Mouse (Mus musculus) hindbrain, embryonic 15.5 days (tissue): Measurements from ENCODE around the gene Slc16a12. TPM values are rescaled to one million over a fixed set of nuclear protein-coding genes. Genes with fewer than 3 reads are reported as not detected.
A peak's percentile ranks its signal among the peaks of the same experiment; 100 is the strongest.

Experiments used
- ATAC-seq: fragments of 200-750 bp; cut with Nextera tagmentation; 2 replicates; pipeline ENCODE4 v1.8.0; 2017; ENCODE audit warnings: low read depth, moderate number of reproducible peaks, moderate TSS enrichment; ENCODE audit not compliant: low FRiP score
- H3K27ac ChIP-seq: fragments of 300-500 bp; sonication (generic); replicated peaks from 2 replicates; pipeline ENCODE4 v1.5.1; 2015; ENCODE audit warnings: mild to moderate bottlenecking, inconsistent platforms
- H3K27me3 ChIP-seq: fragments of 300-500 bp; sonication (generic); 2 replicates; pipeline ENCODE4 v1.6.1; 2015; ENCODE audit warnings: control low read depth, inconsistent platforms
- H3K36me3 ChIP-seq: fragments of 300-500 bp; sonication (generic); 2 replicates; pipeline ENCODE4 v1.6.1; 2015; ENCODE audit warnings: control low read depth, inconsistent platforms
- H3K4me1 ChIP-seq: fragments of 300-500 bp; sonication (generic); replicated peaks from 2 replicates; pipeline ENCODE4 v1.6.1; 2015; ENCODE audit warnings: control low read depth, inconsistent platforms
- H3K4me2 ChIP-seq: fragments of 300-500 bp; sonication (generic); 2 replicates; pipeline ENCODE4 v1.6.1; 2015; ENCODE audit warnings: moderate library complexity, mild to moderate bottlenecking, inconsistent platforms
- H3K4me3 ChIP-seq: fragments of 300-500 bp; sonication (generic); 2 replicates; pipeline ENCODE4 v1.5.1; 2015; ENCODE audit warnings: mild to moderate bottlenecking, inconsistent platforms
- H3K9ac ChIP-seq: fragments of 300-500 bp; sonication (generic); 2 replicates; pipeline ENCODE4 v1.6.1; 2015; ENCODE audit warnings: inconsistent platforms
- H3K9me3 ChIP-seq: fragments of 300-500 bp; sonication (generic); 2 replicates; pipeline ENCODE4 v1.6.1; 2016; ENCODE audit warnings: control low read depth, inconsistent platforms
- WGBS: fragments of 180-500 bp; shearing (Covaris S2); methylation state at CpG from one replicate; pipeline ENCODE4 v1.1.7; 2015; 5-methylcytosine and 5-hydroxymethylcytosine counted together
- polyA plus RNA-seq: library from polyadenylated mRNA; unstranded; fragments of >200 nt; fragmentation: Nextera tagmentation; extraction: Ambion mirVana; gene quantifications from 2 replicates; pipeline ENCODE4 v1.2.1, GENCODE M21; 2015

The Slc16a12 gene
- 2.7 and 2.8 TPM in 2 replicates for polyA plus RNA-seq

DNA sequence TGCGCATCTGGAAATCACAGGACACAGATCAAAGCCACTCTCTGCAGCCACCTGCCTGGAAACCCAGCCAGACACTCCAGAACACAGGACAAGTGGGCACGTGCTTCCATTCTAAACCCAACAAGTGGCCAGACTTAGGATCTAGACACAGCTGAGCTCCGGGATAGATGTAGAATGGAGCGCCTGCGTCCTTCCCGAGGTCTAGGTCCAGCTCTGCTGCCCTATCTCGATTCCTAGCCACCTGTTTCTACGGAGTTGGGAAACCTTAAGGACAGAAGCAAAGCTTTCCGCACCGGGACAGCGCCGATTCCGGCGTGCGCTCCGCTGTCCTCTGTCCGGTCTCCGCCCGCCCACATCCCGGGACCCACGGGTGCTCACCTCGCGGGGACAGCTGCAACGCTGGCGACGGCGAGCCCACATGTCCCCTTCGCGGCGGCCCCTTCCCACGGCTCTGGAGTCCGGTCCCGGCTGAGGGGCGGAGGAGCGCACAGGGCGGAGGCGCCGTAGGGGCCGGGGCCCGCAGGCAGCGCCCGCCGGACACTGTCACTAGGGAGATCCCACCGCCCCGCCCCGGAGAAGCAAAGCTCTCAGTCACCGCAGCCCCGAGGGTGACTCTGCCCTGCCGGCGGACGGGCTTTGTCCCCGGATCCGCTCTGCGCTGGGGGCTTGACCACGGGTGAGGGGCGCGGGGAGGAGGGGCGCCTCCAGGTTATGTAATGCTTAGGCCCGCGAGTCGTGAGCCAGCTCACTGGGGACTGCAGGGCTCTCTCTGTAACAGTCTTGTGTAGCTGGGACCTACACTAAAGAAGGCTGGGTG lies at the start of gene Slc16a12:
Gene Slc16a12 (minus strand): TSS at position 602 of the 817 bp plus-strand sequence.
- H3K4me3 ChIP-seq = peak within 1 kb of the TSS; percentile 65
- no peaks in the 10 kb centered on the region for H3K36me3 ChIP-seq
- peak within 1 kb of the TSS; percentile 56 for H3K27ac ChIP-seq
- H3K4me2 ChIP-seq = peak within 1 kb of the TSS; percentile 100
- peaks cover 14% of the 10 kb centered on the region for H3K27me3 ChIP-seq
- WGBS = under 1% methylated on average over 59 of the region's 61 CpGs
- H3K9ac ChIP-seq = peak within 1 kb of the TSS; percentile 61
- H3K4me1 ChIP-seq = peaks cover 12% of the 10 kb centered on the region
- peak; percentile 82 for ATAC-seq
- no peaks in the 10 kb centered on the region for H3K9me3 ChIP-seq

DNA sequence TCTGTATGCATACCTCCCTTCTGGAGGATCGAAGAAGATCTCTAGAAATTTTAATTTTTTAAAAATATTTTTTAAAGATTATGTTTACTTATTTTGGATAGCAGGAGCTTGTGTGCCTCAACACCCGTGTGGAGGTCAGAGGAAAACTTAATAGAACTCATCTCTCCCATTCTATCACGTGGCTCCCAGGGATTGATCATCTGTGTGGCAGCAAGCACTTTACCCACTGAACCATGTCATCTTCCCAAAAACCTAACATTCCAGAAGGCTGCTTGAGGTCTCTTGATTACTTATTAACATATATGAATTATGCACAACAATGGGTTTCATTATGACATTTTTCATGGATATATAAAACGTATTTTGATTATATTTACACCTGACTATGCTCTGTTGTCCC lies 49.3 kb upstream of the Slc16a12 start:
- ATAC-seq = no peak
- no peaks in the 10 kb centered on the region for H3K9me3 ChIP-seq
- 77% methylated on average over 4 of the region's 4 CpGs for WGBS
- H3K9ac ChIP-seq = no peak overlapping the region
- H3K4me3 ChIP-seq = no peak overlapping the region
- no peak overlapping the region for H3K27ac ChIP-seq
- no peak overlapping the region for H3K4me2 ChIP-seq
- no peaks in the 10 kb centered on the region for H3K27me3 ChIP-seq
- H3K36me3 ChIP-seq = no peaks in the 10 kb centered on the region
- no peaks in the 10 kb centered on the region for H3K4me1 ChIP-seq

DNA sequence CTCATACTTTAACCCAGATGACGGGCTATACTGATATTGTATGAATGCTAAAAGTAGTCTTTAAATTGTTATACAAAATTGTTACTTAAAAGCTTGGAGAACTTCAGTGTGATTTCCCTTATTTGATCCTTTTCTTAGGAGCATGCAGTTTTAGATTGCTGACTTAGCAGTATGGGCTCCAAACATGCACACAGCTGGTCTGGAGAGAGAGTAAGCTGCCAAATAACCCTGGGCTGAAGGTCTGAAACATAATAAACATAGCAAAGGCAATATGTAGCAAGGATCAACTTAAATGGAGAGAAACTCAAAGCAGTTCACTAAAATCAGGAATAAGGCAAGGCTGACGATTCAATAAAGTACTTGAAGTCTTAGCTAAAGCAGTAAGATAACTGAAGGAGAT lies 35.4 kb upstream of the Slc16a12 start:
- Histone ChIP-seq H3K27me3 (no peaks in the 10 kb centered on the region), H3K27ac (no peak overlapping the region), H3K36me3 (no peaks in the 10 kb centered on the region), H3K9ac (no peak overlapping the region), H3K4me3 (no peak overlapping the region), H3K4me1 (no peaks in the 10 kb centered on the region), H3K4me2 (no peak overlapping the region), H3K9me3 (no peaks in the 10 kb centered on the region)
- WGBS = 89% methylated on average over 2 of the region's 2 CpGs
- no peak for ATAC-seq

DNA sequence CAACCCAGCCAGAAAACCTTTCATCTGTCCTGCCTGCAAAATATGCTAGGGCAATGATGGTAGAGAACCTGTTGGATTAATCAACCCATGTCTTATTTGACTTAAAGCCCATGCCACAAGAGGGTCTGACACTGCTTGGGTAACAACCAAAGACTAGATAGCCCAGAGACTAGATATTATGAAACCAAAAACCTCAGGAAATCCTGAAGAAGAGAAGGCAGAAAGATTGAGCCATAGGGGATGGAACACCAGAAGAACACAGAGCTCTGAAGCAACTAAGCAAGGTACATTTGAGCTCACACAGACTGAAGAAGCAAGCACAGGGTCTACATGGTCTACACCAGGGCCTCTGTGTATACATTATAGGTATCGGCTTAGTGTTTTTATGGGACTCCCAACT lies 31.9 kb upstream of the Slc16a12 start:
- Histone ChIP-seq H3K4me3 (no peak overlapping the region), H3K27ac (no peak overlapping the region), H3K4me1 (no peaks in the 10 kb centered on the region), H3K4me2 (no peak overlapping the region), H3K27me3 (no peaks in the 10 kb centered on the region), H3K36me3 (no peaks in the 10 kb centered on the region), H3K9me3 (no peaks in the 10 kb centered on the region), H3K9ac (no peak overlapping the region)
- WGBS = 100% methylated on average over 1 of the region's 1 CpGs
- no peak for ATAC-seq

DNA sequence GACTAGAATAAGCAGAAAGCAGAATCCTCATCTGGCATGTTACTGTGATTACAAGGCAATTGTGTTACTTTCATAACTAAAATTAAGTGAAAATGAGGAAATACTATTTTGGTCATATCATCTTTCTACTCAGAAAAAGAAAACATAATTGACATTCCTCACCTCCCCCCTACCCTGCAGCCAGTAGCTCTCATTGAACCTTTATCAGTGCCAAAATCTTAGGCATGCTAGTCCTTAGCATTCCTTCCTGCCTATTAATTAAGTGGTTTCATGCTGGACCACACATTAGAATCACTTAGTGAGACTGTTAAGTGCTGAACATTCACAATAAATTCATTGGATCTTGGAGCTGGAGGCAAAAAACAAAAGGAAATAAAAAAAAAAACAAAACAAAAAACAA lies 31.0 kb upstream of the Slc16a12 start:
- Histone ChIP-seq H3K27ac (no peak overlapping the region), H3K36me3 (no peaks in the 10 kb centered on the region), H3K4me3 (no peak overlapping the region), H3K4me1 (no peaks in the 10 kb centered on the region), H3K27me3 (no peaks in the 10 kb centered on the region), H3K4me2 (no peak overlapping the region), H3K9me3 (no peaks in the 10 kb centered on the region), H3K9ac (no peak overlapping the region)
- ATAC-seq = no peak

DNA sequence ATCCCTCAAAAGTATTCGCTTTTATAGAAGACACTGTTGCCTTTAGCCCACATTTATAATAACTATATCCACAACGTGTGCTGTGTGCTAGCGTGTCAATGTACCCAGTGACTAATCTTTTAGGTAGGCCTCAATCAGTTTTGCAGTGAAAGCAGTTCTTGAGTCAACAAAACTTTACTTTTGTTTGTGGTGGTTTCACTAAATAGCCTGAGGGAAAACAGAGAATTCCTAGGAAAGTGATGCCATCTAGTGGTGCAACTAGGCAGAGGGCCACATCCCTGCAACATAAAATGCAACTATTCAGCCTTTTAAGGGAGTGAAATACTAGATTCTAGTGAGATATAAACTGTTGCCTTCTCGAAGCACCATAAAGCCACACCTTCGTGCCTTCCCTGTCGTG lies 25.7 kb upstream of the Slc16a12 start:
- no peak for ATAC-seq
- H3K4me1 ChIP-seq = no peaks in the 10 kb centered on the region
- no peak overlapping the region for H3K4me3 ChIP-seq
- H3K27ac ChIP-seq = no peak overlapping the region
- no peak overlapping the region for H3K9ac ChIP-seq
- H3K27me3 ChIP-seq = no peaks in the 10 kb centered on the region
- no peaks in the 10 kb centered on the region for H3K36me3 ChIP-seq
- WGBS = 32% methylated on average over 6 of the region's 6 CpGs
- H3K4me2 ChIP-seq = no peak overlapping the region
- H3K9me3 ChIP-seq = no peaks in the 10 kb centered on the region

DNA sequence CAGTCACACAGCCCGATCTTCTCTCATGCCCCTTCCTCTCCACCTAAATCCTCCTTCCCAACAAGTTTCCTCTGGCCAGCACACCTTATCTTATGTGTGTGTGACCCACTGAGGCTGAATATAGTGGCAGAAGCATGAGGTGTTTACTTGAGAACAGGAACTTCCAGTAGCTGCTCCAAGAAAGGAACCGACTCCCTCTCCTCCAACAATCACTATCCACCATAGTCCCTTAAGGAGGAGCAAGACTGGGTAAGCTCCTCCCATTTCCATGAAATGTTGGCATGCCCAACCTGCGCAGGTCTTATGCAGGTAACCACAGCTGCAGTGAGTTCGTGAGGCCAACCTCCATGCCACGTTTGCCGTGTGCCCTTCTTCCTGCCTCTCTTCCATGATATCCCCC lies 23.7 kb upstream of the Slc16a12 start:
- no peaks in the 10 kb centered on the region for H3K9me3 ChIP-seq
- no peaks in the 10 kb centered on the region for H3K36me3 ChIP-seq
- no peak for ATAC-seq
- no peak overlapping the region for H3K4me2 ChIP-seq
- no peak overlapping the region for H3K9ac ChIP-seq
- no peak overlapping the region for H3K27ac ChIP-seq
- H3K4me3 ChIP-seq = no peak overlapping the region
- WGBS = 93% methylated on average over 6 of the region's 6 CpGs
- no peaks in the 10 kb centered on the region for H3K4me1 ChIP-seq
- H3K27me3 ChIP-seq = no peaks in the 10 kb centered on the region

DNA sequence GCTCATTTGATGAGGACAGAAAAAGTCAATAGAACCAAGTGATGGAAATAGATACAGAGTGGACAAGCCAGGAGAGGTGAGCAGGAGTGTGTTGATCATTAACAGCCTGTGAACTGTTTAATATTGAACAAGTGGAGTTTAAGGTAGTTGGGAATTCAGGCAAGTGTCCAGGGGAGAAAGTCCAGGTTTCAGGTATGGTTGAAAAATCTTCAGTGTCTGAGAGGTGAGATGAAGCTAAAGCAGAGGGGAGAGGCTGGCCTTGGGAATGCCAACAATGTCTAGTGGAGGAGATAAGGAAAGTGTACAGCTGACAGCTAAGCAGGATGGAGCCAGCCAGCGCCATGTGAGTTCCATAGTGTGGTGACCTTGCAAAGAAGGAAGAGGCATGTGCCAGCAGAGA lies 11.7 kb upstream of the Slc16a12 start:
- ATAC-seq = no peak
- Histone ChIP-seq H3K4me1 (no peaks in the 10 kb centered on the region), H3K9ac (no peak overlapping the region), H3K4me3 (no peak overlapping the region), H3K9me3 (no peaks in the 10 kb centered on the region), H3K27ac (no peak overlapping the region), H3K4me2 (no peak overlapping the region), H3K36me3 (no peaks in the 10 kb centered on the region), H3K27me3 (no peaks in the 10 kb centered on the region)
- WGBS = 90% methylated on average over 1 of the region's 1 CpGs

DNA sequence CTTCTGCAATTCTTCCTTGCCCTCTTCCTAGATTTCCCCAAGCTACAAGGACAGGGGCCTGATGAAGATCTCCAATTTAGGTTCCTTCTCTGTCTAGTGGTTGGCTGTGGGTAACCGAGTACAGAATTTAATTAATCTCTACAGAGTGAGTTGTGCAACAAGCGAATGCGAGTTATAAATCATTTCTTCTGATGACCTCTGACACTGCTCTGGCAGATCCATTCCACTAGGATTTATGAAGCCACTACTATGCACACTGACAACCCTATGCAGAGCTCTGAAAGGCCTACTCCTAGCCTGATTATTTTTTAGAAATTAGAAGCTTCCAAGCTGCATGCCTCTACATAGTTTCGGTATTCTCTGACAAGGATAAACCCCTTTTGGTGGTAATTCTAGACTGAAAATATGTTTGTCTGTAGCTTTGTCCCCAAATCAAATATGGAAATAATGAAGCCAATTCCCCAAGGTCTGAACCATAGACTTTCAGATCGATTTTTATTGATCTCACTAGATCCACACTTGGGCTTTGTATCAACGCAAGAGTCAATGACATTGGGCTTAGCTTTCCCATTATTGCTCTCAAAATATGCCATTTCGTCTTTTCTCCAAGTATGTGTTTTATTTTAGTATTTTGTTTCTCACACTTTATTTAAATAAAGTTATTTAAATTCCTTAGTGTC lies 9.6 kb upstream of the Slc16a12 start:
- H3K4me3 ChIP-seq = no peak overlapping the region
- 89% methylated on average over 7 of the region's 7 CpGs for WGBS
- H3K4me1 ChIP-seq = no peaks in the 10 kb centered on the region
- H3K27me3 ChIP-seq = no peaks in the 10 kb centered on the region
- no peak for ATAC-seq
- H3K9me3 ChIP-seq = no peaks in the 10 kb centered on the region
- H3K27ac ChIP-seq = no peak overlapping the region
- H3K36me3 ChIP-seq = no peaks in the 10 kb centered on the region
- no peak overlapping the region for H3K4me2 ChIP-seq
- no peak overlapping the region for H3K9ac ChIP-seq

DNA sequence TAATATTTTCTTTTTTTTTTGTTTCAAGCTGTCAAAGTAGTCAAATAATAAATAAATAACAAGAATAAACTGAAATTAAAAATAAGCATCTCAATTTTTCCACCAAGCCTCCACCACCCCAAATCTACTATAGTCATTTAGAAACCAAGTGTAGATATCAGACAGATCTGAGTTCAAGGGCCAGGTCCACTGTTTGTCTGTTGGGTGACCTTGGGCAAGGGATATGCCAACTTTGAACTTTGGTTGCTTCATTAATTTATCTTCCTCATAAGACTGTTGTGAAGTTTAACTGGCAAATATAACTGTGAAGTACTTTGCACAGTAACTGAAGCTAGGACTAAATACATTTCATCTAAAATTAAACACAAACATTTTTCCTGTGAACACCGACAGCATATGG lies 8.6 kb upstream of the Slc16a12 start:
- H3K9me3 ChIP-seq = no peaks in the 10 kb centered on the region
- H3K4me2 ChIP-seq = no peak overlapping the region
- no peaks in the 10 kb centered on the region for H3K27me3 ChIP-seq
- ATAC-seq = no peak
- H3K9ac ChIP-seq = no peak overlapping the region
- H3K4me3 ChIP-seq = no peak overlapping the region
- 83% methylated on average over 1 of the region's 1 CpGs for WGBS
- H3K36me3 ChIP-seq = no peaks in the 10 kb centered on the region
- H3K4me1 ChIP-seq = no peaks in the 10 kb centered on the region
- no peak overlapping the region for H3K27ac ChIP-seq

DNA sequence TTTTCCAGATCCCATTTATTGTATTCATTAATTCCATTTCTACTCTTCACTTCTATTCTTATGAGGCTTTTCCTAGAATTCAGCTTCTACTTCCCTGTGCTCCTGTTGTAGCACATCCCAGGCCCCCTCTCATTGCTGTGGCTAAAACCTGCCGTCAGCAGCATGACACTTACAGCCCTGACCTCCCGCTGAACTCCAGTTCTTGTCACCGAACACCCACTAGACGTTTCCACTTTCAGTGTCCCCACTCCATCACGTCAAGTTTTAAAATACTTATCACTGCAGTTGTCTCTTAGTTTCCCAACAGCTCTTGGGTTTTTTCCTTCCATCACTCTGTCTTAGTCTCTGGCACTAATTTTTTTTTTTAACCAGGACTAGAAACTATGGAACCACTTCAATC lies 6.2 kb upstream of the Slc16a12 start:
- no peak for ATAC-seq
- H3K36me3 ChIP-seq = no peaks in the 10 kb centered on the region
- H3K4me3 ChIP-seq = no peak overlapping the region
- H3K27ac ChIP-seq = no peak overlapping the region
- 70% methylated on average over 5 of the region's 5 CpGs for WGBS
- no peak overlapping the region for H3K4me2 ChIP-seq
- H3K9ac ChIP-seq = no peak overlapping the region
- no peaks in the 10 kb centered on the region for H3K4me1 ChIP-seq
- H3K9me3 ChIP-seq = no peaks in the 10 kb centered on the region
- no peaks in the 10 kb centered on the region for H3K27me3 ChIP-seq

DNA sequence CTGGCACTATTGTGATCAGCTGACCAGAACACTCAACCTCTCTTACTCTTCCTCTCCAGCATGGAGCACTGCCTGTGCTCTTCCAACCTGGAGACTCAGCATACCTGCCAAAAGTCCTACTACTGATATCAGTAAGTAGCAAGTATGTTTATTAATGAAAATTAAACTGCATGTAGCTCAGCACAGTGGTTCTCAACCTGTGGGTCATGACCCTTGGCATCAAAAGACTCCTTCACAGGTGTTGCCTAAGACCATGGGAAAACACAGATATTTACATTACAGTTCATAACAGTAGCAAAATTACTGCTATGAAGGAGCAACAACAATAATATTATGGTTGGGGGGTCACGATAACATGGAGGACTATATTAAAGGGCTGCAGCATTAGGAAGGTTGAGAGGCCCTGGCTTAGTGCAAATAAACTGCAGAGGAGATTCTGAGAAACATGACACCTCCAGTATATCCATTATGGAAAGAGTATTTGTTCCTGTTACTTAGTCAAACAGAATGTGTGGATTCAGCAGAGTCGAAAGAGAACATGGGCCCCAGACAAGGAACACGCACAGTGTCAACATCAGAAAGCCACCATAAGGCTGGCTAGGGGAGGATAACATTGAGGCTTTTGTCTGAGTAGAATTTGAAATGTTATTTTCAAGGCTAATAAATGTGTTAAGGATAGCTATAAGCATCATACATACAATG lies 5.5 kb upstream of the Slc16a12 start:
- ATAC-seq = no peak
- no peak overlapping the region for H3K4me2 ChIP-seq
- no peak overlapping the region for H3K27ac ChIP-seq
- no peaks in the 10 kb centered on the region for H3K36me3 ChIP-seq
- H3K9me3 ChIP-seq = no peaks in the 10 kb centered on the region
- H3K27me3 ChIP-seq = no peaks in the 10 kb centered on the region
- H3K4me1 ChIP-seq = no peaks in the 10 kb centered on the region
- H3K4me3 ChIP-seq = no peak overlapping the region
- WGBS = 89% methylated on average over 3 of the region's 3 CpGs
- H3K9ac ChIP-seq = no peak overlapping the region
